Mouse (Mus musculus): ENCODE measurements around the gene Dda1. TPM values are rescaled to one million over a fixed set of nuclear protein-coding genes. Genes with fewer than 3 reads are reported as not detected.

The Dda1 gene
- polyA plus RNA-seq, 1 experiment: 67.8 TPM

DNA sequence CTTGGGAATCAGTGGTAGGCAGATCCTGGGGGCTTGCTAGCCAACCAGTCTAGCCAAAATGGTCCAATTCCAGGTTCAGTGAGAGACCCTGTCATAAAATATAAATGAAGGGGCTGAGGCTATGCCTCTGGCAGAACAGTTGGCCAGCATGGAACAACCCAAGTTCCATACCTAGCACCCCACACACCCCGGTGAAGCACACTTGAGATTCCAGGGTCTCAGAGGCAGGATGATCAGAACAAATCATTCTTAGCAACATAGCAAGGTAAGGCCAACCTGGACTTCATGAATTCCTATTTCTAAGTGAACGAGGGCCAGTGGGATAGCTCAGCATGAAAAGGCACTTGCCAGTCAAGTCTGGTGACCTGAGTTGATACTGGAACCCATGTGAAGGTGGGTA is 1.8 kb upstream of the Dda1 start:
- Histone ChIP-seq H3K27me3 (ENCODE audit: control insufficient read depth, insufficient read depth, low read length) (no peaks in the 10 kb centered on the region), H3K4me1 (ENCODE audit: control insufficient read depth, insufficient read depth, insufficient read length) (peaks cover 23% of the 10 kb centered on the region), H3K27ac (ENCODE audit: insufficient read depth, low read length) (no peak overlapping the region), H3K36me3 (ENCODE audit: control insufficient read depth, insufficient read depth, low read length) (peaks cover 3% of the 10 kb centered on the region), H3K4me3 (ENCODE audit: extremely low read depth, insufficient read depth, insufficient read length) (no peak overlapping the region)
- DNase-seq (ENCODE audit: low read depth in 1 of 2, low spot score in 2 of 2): no peak
- TF ChIP-seq CTCF (IDR thresholded peaks at IDR 0.05; ENCODE audit: extremely low read depth, insufficient read depth, insufficient read length, insufficient replicate concordance): no peak
- TF ChIP-seq POLR2A (IDR thresholded peaks at IDR 0.05; ENCODE audit: low read depth, low read length): no peak
- WGBS: 92% methylated on average over 2 of the region's 2 CpGs

DNA sequence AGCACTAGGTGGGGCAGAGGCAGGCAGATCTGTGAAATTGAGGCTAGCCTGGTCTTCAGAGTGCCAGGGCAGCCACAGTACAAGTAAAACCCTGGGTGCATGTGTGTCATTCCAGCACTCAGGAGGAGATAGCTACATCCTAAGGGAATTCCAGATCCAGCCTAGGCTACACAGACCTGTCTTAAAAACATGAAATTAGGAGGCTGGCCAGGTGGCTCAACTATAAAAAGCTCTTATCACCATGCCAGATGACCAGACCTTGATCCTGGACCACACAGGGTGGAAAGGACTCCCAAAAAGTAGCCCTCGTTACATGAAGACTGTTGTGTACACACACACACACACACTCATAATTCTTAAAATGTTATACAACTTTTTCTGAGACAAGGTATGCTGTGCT is 998 bp upstream of the Dda1 start:
- Histone ChIP-seq H3K27me3 (ENCODE audit: control insufficient read depth, insufficient read depth, low read length) (no peaks in the 10 kb centered on the region), H3K4me3 (ENCODE audit: extremely low read depth, insufficient read depth, insufficient read length) (no peak overlapping the region), H3K27ac (ENCODE audit: insufficient read depth, low read length) (no peak overlapping the region), H3K36me3 (ENCODE audit: control insufficient read depth, insufficient read depth, low read length) (peaks cover 10% of the 10 kb centered on the region), H3K4me1 (ENCODE audit: control insufficient read depth, insufficient read depth, insufficient read length) (peaks cover 20% of the 10 kb centered on the region)
- DNase-seq (ENCODE audit: low read depth in 1 of 2, low spot score in 2 of 2): no peak
- TF ChIP-seq CTCF (IDR thresholded peaks at IDR 0.05; ENCODE audit: extremely low read depth, insufficient read depth, insufficient read length, insufficient replicate concordance): no peak
- TF ChIP-seq POLR2A (IDR thresholded peaks at IDR 0.05; ENCODE audit: low read depth, low read length): no peak
- 91% methylated on average over 1 of the region's 1 CpGs for WGBS

DNA sequence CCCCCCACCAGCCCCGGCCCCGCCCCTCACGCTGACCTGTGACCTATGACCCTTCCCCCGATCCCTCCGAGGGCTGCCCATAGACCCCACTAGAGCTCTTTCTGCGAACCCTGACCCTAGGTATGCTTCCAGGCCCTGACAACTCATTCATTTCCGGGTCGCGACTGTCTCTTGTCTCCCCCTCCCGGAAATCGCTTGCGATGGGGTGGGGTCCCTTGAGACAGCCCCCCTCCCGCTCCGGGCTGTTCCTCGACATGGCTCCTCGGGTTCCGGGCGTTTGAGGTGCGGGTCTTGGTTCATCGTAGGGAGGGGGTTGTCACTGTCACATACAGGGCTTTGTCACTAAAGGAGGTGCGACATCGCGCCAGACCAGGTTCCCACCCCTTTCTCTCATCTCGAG is 412 bp downstream of the Dda1 start:
- H3K36me3 ChIP-seq (ENCODE audit: control insufficient read depth, insufficient read depth, low read length): peaks cover 14% of the 10 kb centered on the region
- peaks cover 14% of the 10 kb centered on the region for H3K4me1 ChIP-seq (ENCODE audit: control insufficient read depth, insufficient read depth, insufficient read length)
- H3K27ac ChIP-seq (ENCODE audit: insufficient read depth, low read length): no peak overlapping the region
- peak in 1 of 2 experiments; percentile 49 for DNase-seq (ENCODE audit: low read depth in 1 of 2, low spot score in 2 of 2)
- no peak; the same call in 1 of the 2 replicates for TF ChIP-seq POLR2A (IDR thresholded peaks at IDR 0.05; ENCODE audit: low read depth, low read length)
- no peak for TF ChIP-seq CTCF (IDR thresholded peaks at IDR 0.05; ENCODE audit: extremely low read depth, insufficient read depth, insufficient read length, insufficient replicate concordance)
- peak overlapping the region; percentile 62 for H3K4me3 ChIP-seq (ENCODE audit: extremely low read depth, insufficient read depth, insufficient read length)
- under 1% methylated on average over 24 of the region's 24 CpGs for WGBS
- H3K27me3 ChIP-seq (ENCODE audit: control insufficient read depth, insufficient read depth, low read length): no peaks in the 10 kb centered on the region

DNA sequence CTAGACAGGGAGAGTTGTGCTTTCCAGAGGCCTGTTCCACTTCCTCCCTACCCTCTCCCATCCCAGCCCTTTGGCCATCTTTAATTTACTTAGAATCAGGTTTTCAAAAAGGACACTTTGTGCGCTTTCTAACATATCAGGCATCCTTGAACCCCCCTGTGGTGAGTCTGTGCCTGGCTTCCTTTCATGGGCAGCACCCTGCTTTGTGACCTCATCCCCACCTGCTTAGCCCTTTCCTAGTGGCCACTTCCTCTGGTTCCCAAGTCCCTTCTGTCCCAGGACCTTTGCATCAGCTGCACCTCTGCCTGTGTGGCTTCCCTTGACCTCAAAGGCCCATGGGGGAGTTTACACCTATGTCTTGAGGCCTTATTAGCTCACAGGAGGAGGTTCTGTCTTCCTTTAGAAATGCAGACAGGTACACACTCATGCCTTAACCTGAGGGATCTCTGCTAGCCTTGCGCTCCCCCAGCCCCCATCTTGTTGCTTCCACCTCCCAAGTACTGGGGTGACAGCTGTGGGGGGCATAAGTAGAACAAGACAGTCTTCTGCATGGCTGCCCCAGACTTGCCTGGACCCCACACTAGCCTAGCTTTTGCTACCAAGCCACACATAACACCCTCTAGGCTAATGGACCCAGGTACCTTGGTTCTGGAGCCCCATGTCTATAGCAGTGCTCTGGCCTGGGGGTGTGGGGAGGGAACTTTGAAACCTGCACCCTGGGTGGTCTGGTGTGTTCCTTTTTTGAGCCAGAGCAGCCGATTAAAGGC is 1.3 kb downstream of the Dda1 start:
- DNase-seq (ENCODE audit: low read depth in 1 of 2, low spot score in 2 of 2): no peak
- Histone ChIP-seq H3K4me3 (ENCODE audit: extremely low read depth, insufficient read depth, insufficient read length) (peak overlapping the region; percentile 62; the same call in 1 of the 2 replicates), H3K27me3 (ENCODE audit: control insufficient read depth, insufficient read depth, low read length) (no peaks in the 10 kb centered on the region), H3K27ac (ENCODE audit: insufficient read depth, low read length) (no peak overlapping the region), H3K36me3 (ENCODE audit: control insufficient read depth, insufficient read depth, low read length) (peaks cover 17% of the 10 kb centered on the region), H3K4me1 (ENCODE audit: control insufficient read depth, insufficient read depth, insufficient read length) (peaks cover 12% of the 10 kb centered on the region)
- TF ChIP-seq CTCF (IDR thresholded peaks at IDR 0.05; ENCODE audit: extremely low read depth, insufficient read depth, insufficient read length, insufficient replicate concordance) (no peak), POLR2A (IDR thresholded peaks at IDR 0.05; ENCODE audit: low read depth, low read length) (no peak)
- WGBS: 90% methylated on average over 3 of the region's 3 CpGs

DNA sequence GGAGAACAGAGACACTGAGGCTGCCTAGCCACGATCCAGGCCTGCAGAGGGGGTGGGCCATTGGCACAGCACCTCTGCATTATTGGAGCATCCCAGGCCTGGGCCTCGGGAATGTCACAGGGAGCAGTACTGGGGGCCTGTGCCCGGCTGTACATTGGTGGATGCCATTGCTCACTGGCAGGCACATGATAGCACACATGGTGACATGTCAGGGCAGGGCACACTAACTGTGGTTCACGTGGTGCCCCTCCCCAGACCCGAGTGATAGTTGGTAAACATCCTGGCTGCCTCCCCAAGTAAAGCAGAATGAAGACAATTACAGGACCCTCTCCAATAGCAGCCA is 1.9 kb downstream of the Dda1 start:
- WGBS: 74% methylated on average over 5 of the region's 5 CpGs
- TF ChIP-seq POLR2A (IDR thresholded peaks at IDR 0.05; ENCODE audit: low read depth, low read length) (no peak), CTCF (IDR thresholded peaks at IDR 0.05; ENCODE audit: extremely low read depth, insufficient read depth, insufficient read length, insufficient replicate concordance) (no peak)
- Histone ChIP-seq H3K4me1 (ENCODE audit: control insufficient read depth, insufficient read depth, insufficient read length) (peaks cover 10% of the 10 kb centered on the region; the same call in 1 of the 2 replicates), H3K27me3 (ENCODE audit: control insufficient read depth, insufficient read depth, low read length) (no peaks in the 10 kb centered on the region), H3K36me3 (ENCODE audit: control insufficient read depth, insufficient read depth, low read length) (peaks cover 17% of the 10 kb centered on the region), H3K4me3 (ENCODE audit: extremely low read depth, insufficient read depth, insufficient read length) (no peak overlapping the region), H3K27ac (ENCODE audit: insufficient read depth, low read length) (no peak overlapping the region)
- DNase-seq (ENCODE audit: low read depth in 1 of 2, low spot score in 2 of 2): no peak

DNA sequence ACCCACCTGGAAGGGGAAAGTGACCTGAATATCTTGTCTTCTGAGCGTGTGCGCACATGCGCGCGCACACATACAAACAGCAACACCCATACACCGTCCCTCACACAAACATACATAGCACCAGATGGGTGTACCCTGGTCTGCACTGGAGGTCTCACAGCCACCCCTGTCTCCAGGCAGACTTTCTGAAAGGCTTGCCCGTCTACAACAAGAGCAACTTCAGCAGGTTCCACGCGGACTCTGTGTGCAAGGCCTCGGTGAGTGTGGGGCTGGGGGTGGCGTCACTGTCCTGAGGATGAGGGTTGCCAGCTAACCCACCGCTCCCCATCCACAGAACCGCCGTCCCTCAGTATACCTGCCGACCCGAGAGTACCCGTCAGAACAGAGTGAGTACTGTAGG is 2.9 kb downstream of the Dda1 start:
- no peak overlapping the region for H3K27ac ChIP-seq (ENCODE audit: insufficient read depth, low read length)
- no peak overlapping the region for H3K4me3 ChIP-seq (ENCODE audit: extremely low read depth, insufficient read depth, insufficient read length)
- no peak for DNase-seq (ENCODE audit: low read depth in 1 of 2, low spot score in 2 of 2)
- 98% methylated on average over 17 of the region's 17 CpGs for WGBS
- no peaks in the 10 kb centered on the region for H3K27me3 ChIP-seq (ENCODE audit: control insufficient read depth, insufficient read depth, low read length)
- no peak for TF ChIP-seq POLR2A (IDR thresholded peaks at IDR 0.05; ENCODE audit: low read depth, low read length)
- TF ChIP-seq CTCF (IDR thresholded peaks at IDR 0.05; ENCODE audit: extremely low read depth, insufficient read depth, insufficient read length, insufficient replicate concordance): no peak
- peaks cover 17% of the 10 kb centered on the region for H3K36me3 ChIP-seq (ENCODE audit: control insufficient read depth, insufficient read depth, low read length)
- peaks cover 13% of the 10 kb centered on the region for H3K4me1 ChIP-seq (ENCODE audit: control insufficient read depth, insufficient read depth, insufficient read length)
